Mouse (Mus musculus): ENCODE measurements at regions not wholly inside any gene's neighbourhood (a gene's known extent, or its start where the extent isn't known, plus 50 kb on each side); places are given as distances from the start of the nearest gene placed in this dataset.

GRCm38 (mm10) chr1:168016375-168016890 is 327.4 kb downstream of the Lmx1a start:
- TF ChIP-seq POLR2A (IDR thresholded peaks at IDR 0.05; ENCODE audit: control insufficient read depth, low read depth, low read length) (no peak), CTCF (IDR thresholded peaks at IDR 0.05; ENCODE audit: control insufficient read depth, insufficient read depth, insufficient replicate concordance, low read depth, low read length) (no peak)
